Mouse (Mus musculus) MEL (cell line): ENCODE results near the gene Cpt1a. TPM values are rescaled to one million over a fixed set of nuclear protein-coding genes. Genes with fewer than 3 reads are reported as not detected.

Experiments
- DNase-seq: peaks from one replicate; pipeline ENCODE4 v3.0.0; 2011; ENCODE audit warnings: low read depth, low spot score
- H3K27ac ChIP-seq: 2 replicates; pipeline ENCODE4 v1.5.1; 2012; ENCODE audit warnings: low read depth, mild to moderate bottlenecking, control low read depth, low read length, moderate library complexity; ENCODE audit not compliant: control insufficient read depth
- H3K27me3 ChIP-seq, 2 experiments: fragments of 150-350 bp in 1 of 2; sonication (generic) in 1 of 2; 2 replicates each; pipeline ENCODE4 v1.6.1; 2012; ENCODE audit warnings: low read length in 2 of 2, mild to moderate bottlenecking in 2 of 2, improper control_type of control experiment in 1 of 2, moderate library complexity in 1 of 2; ENCODE audit not compliant: insufficient read depth in 2 of 2, control insufficient read depth in 1 of 2
- H3K36me3 ChIP-seq, 2 experiments: 2 replicates each; pipeline ENCODE4 v1.6.1; 2012 to 2014; ENCODE audit warnings: low read length in 2 of 2, improper control_type of control experiment in 1 of 2, inconsistent platforms in 1 of 2, mild to moderate bottlenecking in 1 of 2; ENCODE audit not compliant: insufficient read depth in 2 of 2, control insufficient read depth in 1 of 2
- H3K4me1 ChIP-seq, 2 experiments: fragments of 150-350 bp in 1 of 2; sonication (generic) in 1 of 2; 2 replicates each; pipeline ENCODE4 v1.6.1; 2012; ENCODE audit warnings: low read length in 2 of 2, improper control_type of control experiment in 1 of 2, mild to moderate bottlenecking in 1 of 2; ENCODE audit not compliant: insufficient read depth in 2 of 2, control insufficient read depth in 1 of 2
- H3K4me3 ChIP-seq, 2 experiments: fragments of 150-350 bp in 1 of 2; sonication (generic) in 1 of 2; 2 replicates each; pipeline ENCODE4 v1.5.1; 2012; ENCODE audit warnings: low read depth in 2 of 2, low read length in 2 of 2, mild to moderate bottlenecking in 2 of 2, moderate library complexity in 2 of 2, control low read depth in 1 of 2, improper control_type of control experiment in 1 of 2; ENCODE audit not compliant: control insufficient read depth in 1 of 2, insufficient read depth in 1 of 2
- H3K79me2 ChIP-seq: 2 replicates; pipeline ENCODE4 v1.6.1; 2012; ENCODE audit warnings: mild to moderate bottlenecking, low read length, moderate library complexity; ENCODE audit not compliant: control insufficient read depth, poor library complexity, insufficient read depth
- H3K9ac ChIP-seq: 2 replicates; pipeline ENCODE4 v1.6.1; 2012; ENCODE audit warnings: low read depth, mild to moderate bottlenecking, control low read depth, low read length, moderate library complexity; ENCODE audit not compliant: control insufficient read depth, poor library complexity, severe bottlenecking
- H3K9me3 ChIP-seq: fragments of 150-350 bp; sonication (generic); replicated peaks from 2 replicates; pipeline ENCODE4 v1.6.1; 2012; ENCODE audit warnings: mild to moderate bottlenecking, low read length, improper control_type of control experiment, moderate library complexity; ENCODE audit not compliant: insufficient read depth
- BHLHE40 ChIP-seq: IDR thresholded peaks from 2 replicates; pipeline ENCODE4 v1.6.1; 2012; ENCODE audit warnings: low read depth, mild to moderate bottlenecking, inconsistent platforms, low read length, improper control_type of control experiment, borderline replicate concordance
- CHD1 ChIP-seq: IDR thresholded peaks from 2 replicates; pipeline ENCODE4 v1.6.1; 2012; ENCODE audit warnings: low read depth, mild to moderate bottlenecking, inconsistent platforms, low read length, improper control_type of control experiment
- CTCF ChIP-seq, 3 experiments: IDR thresholded peaks in 2 of 3; conservative IDR thresholded peaks in 1 of 3; 2 replicates each; pipeline ENCODE4 v1.5.1; 2011 to 2012; ENCODE audit warnings: low read length in 3 of 3, low read depth in 2 of 3, mild to moderate bottlenecking in 2 of 3, improper control_type of control experiment in 1 of 3, inconsistent platforms in 1 of 3, mixed read lengths in 1 of 3, moderate library complexity in 1 of 3; ENCODE audit not compliant: control insufficient read depth in 1 of 3, insufficient read depth in 1 of 3, poor library complexity in 1 of 3, severe bottlenecking in 1 of 3
- E2F4 ChIP-seq: IDR thresholded peaks from 2 replicates; pipeline ENCODE4 v1.6.1; 2011; ENCODE audit warnings: low read depth, low read length, improper control_type of control experiment, borderline replicate concordance
- ELF1 ChIP-seq: IDR thresholded peaks from 2 replicates; pipeline ENCODE4 v1.6.1; 2014; ENCODE audit warnings: low read depth, mild to moderate bottlenecking, inconsistent platforms, low read length, improper control_type of control experiment, moderate library complexity
- ETS1 ChIP-seq: IDR thresholded peaks from 2 replicates; pipeline ENCODE4 v1.6.1; 2012; ENCODE audit warnings: low read depth, mild to moderate bottlenecking, inconsistent platforms, low read length, improper control_type of control experiment, moderate library complexity
- GABPA ChIP-seq: IDR thresholded peaks from 2 replicates; pipeline ENCODE4 v1.6.1; 2012; ENCODE audit warnings: low read depth, mild to moderate bottlenecking, inconsistent platforms, low read length, improper control_type of control experiment, moderate library complexity
- GATA1 ChIP-seq: IDR thresholded peaks from 2 replicates; pipeline ENCODE4 v1.6.1; 2011; ENCODE audit warnings: low read depth, low read length, improper control_type of control experiment
- JUND ChIP-seq: IDR thresholded peaks from 2 replicates; pipeline ENCODE4 v1.6.1; 2011; ENCODE audit warnings: low read depth, mild to moderate bottlenecking, improper control_type of control experiment, low read length
- KAT2A ChIP-seq: conservative IDR thresholded peaks from 2 replicates; pipeline ENCODE4 v1.6.1; 2012; ENCODE audit warnings: low read depth, low read length, improper control_type of control experiment, inconsistent platforms
- MAFK ChIP-seq: IDR thresholded peaks from 2 replicates; pipeline ENCODE4 v1.6.1; 2011; ENCODE audit warnings: low read depth, mild to moderate bottlenecking, low read length, improper control_type of control experiment, borderline replicate concordance
- MAX ChIP-seq: IDR thresholded peaks from 2 replicates; pipeline ENCODE4 v1.6.1; 2011; ENCODE audit warnings: low read length, improper control_type of control experiment
- MYC ChIP-seq: IDR thresholded peaks from 2 replicates; pipeline ENCODE4 v1.6.1; 2011; ENCODE audit warnings: low read depth, mild to moderate bottlenecking, low read length, improper control_type of control experiment, moderate library complexity
- NELFE ChIP-seq: IDR thresholded peaks from 2 replicates; pipeline ENCODE4 v1.6.1; 2011; ENCODE audit warnings: low read depth, low read length, improper control_type of control experiment
- POLR2A ChIP-seq, 2 experiments: IDR thresholded peaks; 2 replicates each; pipeline ENCODE4 v1.6.1; 2011 to 2012; ENCODE audit warnings: low read length in 2 of 2, mild to moderate bottlenecking in 2 of 2, control low read depth in 1 of 2, improper control_type of control experiment in 1 of 2, low read depth in 1 of 2, moderate library complexity in 1 of 2; ENCODE audit not compliant: control insufficient read depth in 1 of 2, insufficient read depth in 1 of 2, poor library complexity in 1 of 2
- POLR2AphosphoS2 ChIP-seq: IDR thresholded peaks from 2 replicates; pipeline ENCODE4 v1.6.1; 2011; ENCODE audit warnings: low read length, improper control_type of control experiment
- POLR2AphosphoS5 ChIP-seq: IDR thresholded peaks from 2 replicates; pipeline ENCODE4 v1.6.1; 2012; ENCODE audit warnings: low read depth, borderline replicate concordance, mild to moderate bottlenecking, inconsistent platforms, low read length, moderate library complexity, mixed read lengths
- RAD21 ChIP-seq: IDR thresholded peaks from 2 replicates; pipeline ENCODE4 v1.6.1; 2011; ENCODE audit warnings: mild to moderate bottlenecking, low read depth, low read length, improper control_type of control experiment
- SIN3A ChIP-seq: IDR thresholded peaks from 2 replicates; pipeline ENCODE4 v1.6.1; 2012; ENCODE audit warnings: low read length, improper control_type of control experiment, inconsistent platforms
- SMC3 ChIP-seq: IDR thresholded peaks from 2 replicates; pipeline ENCODE4 v1.6.1; 2011; ENCODE audit warnings: low read depth, low read length, improper control_type of control experiment
- TCF12 ChIP-seq: IDR thresholded peaks from 2 replicates; pipeline ENCODE4 v1.6.1; 2014; ENCODE audit warnings: low read depth, mild to moderate bottlenecking, inconsistent platforms, low read length, improper control_type of control experiment, moderate library complexity
- USF2 ChIP-seq, 2 experiments: IDR thresholded peaks; 2 replicates each; pipeline ENCODE4 v1.6.1; 2011 to 2012; ENCODE audit warnings: improper control_type of control experiment in 2 of 2, low read length in 2 of 2, borderline replicate concordance in 1 of 2, inconsistent platforms in 1 of 2, low read depth in 1 of 2, mild to moderate bottlenecking in 1 of 2; ENCODE audit not compliant: insufficient read depth in 1 of 2
- ZC3H11A ChIP-seq: IDR thresholded peaks from 2 replicates; pipeline ENCODE4 v1.6.1; 2012; ENCODE audit warnings: low read depth, mild to moderate bottlenecking, inconsistent platforms, low read length, improper control_type of control experiment
- ZNF384 ChIP-seq: IDR thresholded peaks from 2 replicates; pipeline ENCODE4 v1.6.1; 2012; ENCODE audit warnings: low read depth, mild to moderate bottlenecking, inconsistent platforms, low read length, improper control_type of control experiment
- polyA plus RNA-seq, 2 experiments: library from polyadenylated mRNA; stranded (reverse) in 1 of 2; unstranded in 1 of 2; fragments of >175 nt in 1 of 2; fragments of >200 nt in 1 of 2; gene quantifications; 2 replicates each; pipeline versions ENCODE4 v1.2.1 to v1.2.4; 2012; ENCODE audit warnings: low replicate concordance in 2 of 2, low read depth in 1 of 2; ENCODE audit not compliant: insufficient read length in 2 of 2, insufficient read depth in 1 of 2, missing spikeins in 1 of 2
- total RNA-seq: library from RNA; depleted of rRNA; stranded (reverse); fragments of 300-350 nt; gene quantifications from 2 replicates; pipeline ENCODE4 v1.2.3, GENCODE M21; 2012

Gene Cpt1a
- total and polyA plus RNA-seq, 3 experiments: 16.1 to 40.4 TPM; not detected in 1

DNA sequence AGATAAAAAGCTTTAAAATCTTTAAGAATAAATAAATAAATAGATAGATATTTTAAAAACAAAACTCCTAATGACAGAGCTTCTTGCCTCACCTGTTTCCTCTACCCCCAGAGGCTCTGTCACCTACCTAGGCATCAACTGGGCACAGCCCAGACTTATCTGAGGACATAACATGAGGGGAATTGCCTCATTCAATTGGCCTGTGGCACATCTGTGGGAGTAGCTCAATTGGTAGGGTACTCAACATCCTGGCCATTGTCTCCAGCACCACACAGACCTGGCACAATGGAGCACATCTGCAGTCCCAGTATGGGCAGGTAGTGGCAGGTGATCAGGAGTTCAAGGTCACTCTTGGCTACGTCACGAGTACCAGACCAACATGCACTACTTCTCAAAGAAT lies 2.8 kb upstream of the Cpt1a start:
- Histone ChIP-seq H3K79me2 (no peaks in the 10 kb centered on the region; the same call in 1 of the 2 replicates), H3K4me3 (no peak overlapping the region), H3K4me1 (peaks cover 13 to 19% of the 10 kb centered on the region in 2 experiments), H3K27ac (no peak overlapping the region), H3K9ac (no peak overlapping the region), H3K27me3 (no peaks in the 10 kb centered on the region), H3K9me3 (no peaks in the 10 kb centered on the region), H3K36me3 (peaks cover 0 to 5% of the 10 kb centered on the region in 2 experiments; a peak in 2 of 4 replicates)
- DNase-seq: no peak
- TF ChIP-seq SMC3 (no peak), ELF1 (no peak), E2F4 (no peak), ETS1 (no peak), USF2 (IDR thresholded peaks at IDR 0.05; ENCODE audit: borderline replicate concordance in 1 of 2, insufficient read depth in 1 of 2, low read depth in 1 of 2, low read length in 2 of 2) (no peak), MYC (no peak), CTCF (IDR thresholded peaks at IDR 0.05 in 2 of 3, conservative IDR thresholded peaks at IDR 0.05 in 1 of 3; ENCODE audit: control insufficient read depth in 1 of 3, insufficient read depth in 1 of 3, low read depth in 2 of 3, low read length in 3 of 3, poor library complexity in 1 of 3, severe bottlenecking in 1 of 3) (no peak), POLR2AphosphoS2 (no peak), NELFE (no peak), KAT2A (no peak), POLR2AphosphoS5 (no peak), ZNF384 (no peak), CHD1 (no peak), TCF12 (no peak), GABPA (no peak), GATA1 (no peak), MAX (no peak), JUND (no peak), BHLHE40 (no peak)

DNA sequence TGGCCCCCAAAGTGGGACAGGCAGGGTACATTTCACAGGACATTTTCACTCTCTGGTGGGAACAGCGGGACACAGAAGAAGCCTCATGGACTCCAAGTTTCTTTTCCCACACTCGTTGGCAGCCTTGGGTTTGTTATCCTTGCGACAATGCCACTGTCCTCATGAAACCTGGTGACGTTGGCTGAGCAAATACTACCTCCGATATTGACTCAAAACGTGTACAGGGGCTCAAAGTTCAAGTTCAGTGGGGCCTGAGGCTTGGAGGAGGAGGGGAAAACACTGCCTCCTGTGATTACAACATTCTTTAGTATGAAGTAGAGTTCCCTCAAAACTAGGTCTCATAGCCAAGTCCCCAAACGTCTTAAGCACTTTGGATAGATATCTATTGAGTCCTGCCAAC lies 2.0 kb upstream of the Cpt1a start:
- Histone ChIP-seq H3K4me1 (peaks cover 13 to 19% of the 10 kb centered on the region in 2 experiments), H3K79me2 (no peaks in the 10 kb centered on the region; the same call in 1 of the 2 replicates), H3K27me3 (no peaks in the 10 kb centered on the region), H3K9ac (no peak overlapping the region), H3K36me3 (peaks cover 0 to 5% of the 10 kb centered on the region in 2 experiments; a peak in 2 of 4 replicates), H3K27ac (no peak overlapping the region), H3K4me3 (no peak overlapping the region), H3K9me3 (no peaks in the 10 kb centered on the region)
- TF ChIP-seq SIN3A: no peak
- no peak for TF ChIP-seq RAD21
- TF ChIP-seq POLR2A (IDR thresholded peaks at IDR 0.05; ENCODE audit: control insufficient read depth in 1 of 2, insufficient read depth in 1 of 2, low read depth in 1 of 2, low read length in 2 of 2, poor library complexity in 1 of 2): no peak
- no peak for TF ChIP-seq ZC3H11A
- no peak for TF ChIP-seq MAFK
- no peak for DNase-seq
